Mouse (Mus musculus): Measurements from ENCODE around the gene Sar1b. TPM values are rescaled to one million over a fixed set of nuclear protein-coding genes. Genes with fewer than 3 reads are reported as not detected.
"Not testable (repeated sequence)": the region's sequence is repeated elsewhere in the genome, so short reads cannot be mapped to it uniquely, and the experiment has no call there.

Gene Sar1b
- polyA plus RNA-seq, 1 experiment from 2014 or later, result 250 TPM

- Histone ChIP-seq H3K4me3 (ENCODE audit: low read depth, low read length) (peak overlapping the region; percentile 95), H3K9me3 (ENCODE audit: control insufficient read depth, low read length) (no peaks in the 10 kb centered on the region), H3K27me3 (ENCODE audit: control insufficient read depth, insufficient read depth, low read length) (no peaks in the 10 kb centered on the region), H3K4me1 (ENCODE audit: control insufficient read depth, insufficient read depth, low read length) (peaks cover 18% of the 10 kb centered on the region), H3K4me2 (ENCODE audit: low read depth, low read length) (peak overlapping the region; percentile 93), H3K27ac (ENCODE audit: low read depth, low read length) (peak overlapping the region; percentile 77), H3K9ac (replicated peaks; ENCODE audit: low read depth, low read length) (peak overlapping the region; percentile 95), H3K36me3 (ENCODE audit: control insufficient read depth, insufficient read depth, low read length) (no peaks in the 10 kb centered on the region)
- under 1% methylated on average over 46 of the region's 46 CpGs for WGBS
- peak; percentile 79 for ATAC-seq (ENCODE audit: low read depth)
Observed at GRCm38 (mm10) chr11:51755621-51756311, 7.7 kb upstream of the Sar1b start.

- Histone ChIP-seq H3K36me3 (ENCODE audit: control insufficient read depth, insufficient read depth, low read length) (no peaks in the 10 kb centered on the region), H3K4me2 (ENCODE audit: low read depth, low read length) (peak overlapping the region; percentile 93), H3K4me1 (ENCODE audit: control insufficient read depth, insufficient read depth, low read length) (peaks cover 18% of the 10 kb centered on the region), H3K9ac (replicated peaks; ENCODE audit: low read depth, low read length) (peak overlapping the region; percentile 95), H3K27ac (ENCODE audit: low read depth, low read length) (peak overlapping the region; percentile 77), H3K27me3 (ENCODE audit: control insufficient read depth, insufficient read depth, low read length) (no peaks in the 10 kb centered on the region), H3K9me3 (ENCODE audit: control insufficient read depth, low read length) (no peaks in the 10 kb centered on the region), H3K4me3 (ENCODE audit: low read depth, low read length) (peak overlapping the region; percentile 95)
- peak; percentile 97 for ATAC-seq (ENCODE audit: low read depth)
- 0% methylated on average over 34 of the region's 41 CpGs for WGBS
Observed at GRCm38 (mm10) chr11:51756352-51756771, 7.1 kb upstream of the Sar1b start.

DNA sequence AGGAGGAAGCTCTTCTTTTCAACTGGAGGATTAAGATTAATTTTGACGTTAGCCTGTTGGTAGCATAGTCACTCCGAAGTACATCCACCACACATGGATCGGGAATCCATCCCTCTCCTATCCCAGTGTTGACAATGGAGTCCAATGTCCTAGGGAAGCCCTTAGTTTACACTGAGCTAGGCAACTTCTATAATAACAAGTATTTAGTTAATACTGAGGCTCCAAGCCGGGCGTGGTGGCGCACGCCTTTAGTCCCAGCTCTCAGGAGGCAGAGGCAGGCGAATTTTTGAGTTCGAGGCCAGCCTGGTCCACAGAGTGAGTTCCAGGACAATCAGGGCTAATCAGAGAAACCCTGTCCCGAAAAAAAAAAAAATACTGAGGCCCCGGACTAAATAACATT is 6.5 kb upstream of the Sar1b start:
- H3K27me3 ChIP-seq (ENCODE audit: control insufficient read depth, insufficient read depth, low read length), result no peaks in the 10 kb centered on the region
- no peak for ATAC-seq (ENCODE audit: low read depth)
- peak overlapping the region; percentile 95 for H3K4me3 ChIP-seq (ENCODE audit: low read depth, low read length)
- H3K36me3 ChIP-seq (ENCODE audit: control insufficient read depth, insufficient read depth, low read length), result no peaks in the 10 kb centered on the region
- peak overlapping the region; percentile 77; the same call in 1 of the 2 replicates for H3K27ac ChIP-seq (ENCODE audit: low read depth, low read length)
- H3K9ac ChIP-seq (replicated peaks; ENCODE audit: low read depth, low read length), result peak overlapping the region; percentile 95
- peak overlapping the region; percentile 93 for H3K4me2 ChIP-seq (ENCODE audit: low read depth, low read length)
- H3K4me1 ChIP-seq (ENCODE audit: control insufficient read depth, insufficient read depth, low read length), result peaks cover 18% of the 10 kb centered on the region
- WGBS, result 77% methylated on average over 11 of the region's 11 CpGs
- no peaks in the 10 kb centered on the region for H3K9me3 ChIP-seq (ENCODE audit: control insufficient read depth, low read length)

- 96% methylated on average over 5 of the region's 5 CpGs for WGBS
- no peaks in the 10 kb centered on the region for H3K9me3 ChIP-seq (ENCODE audit: control insufficient read depth, low read length)
- no peaks in the 10 kb centered on the region for H3K27me3 ChIP-seq (ENCODE audit: control insufficient read depth, insufficient read depth, low read length)
- H3K4me2 ChIP-seq (ENCODE audit: low read depth, low read length), result no peak overlapping the region
- no peak overlapping the region for H3K9ac ChIP-seq (replicated peaks; ENCODE audit: low read depth, low read length)
- no peak for ATAC-seq (ENCODE audit: low read depth)
- no peaks in the 10 kb centered on the region for H3K36me3 ChIP-seq (ENCODE audit: control insufficient read depth, insufficient read depth, low read length)
- no peak overlapping the region for H3K4me3 ChIP-seq (ENCODE audit: low read depth, low read length)
- peaks cover 18% of the 10 kb centered on the region for H3K4me1 ChIP-seq (ENCODE audit: control insufficient read depth, insufficient read depth, low read length)
- no peak overlapping the region for H3K27ac ChIP-seq (ENCODE audit: low read depth, low read length)
Observed at GRCm38 (mm10) chr11:51757625-51758024, 5.9 kb upstream of the Sar1b start.

DNA sequence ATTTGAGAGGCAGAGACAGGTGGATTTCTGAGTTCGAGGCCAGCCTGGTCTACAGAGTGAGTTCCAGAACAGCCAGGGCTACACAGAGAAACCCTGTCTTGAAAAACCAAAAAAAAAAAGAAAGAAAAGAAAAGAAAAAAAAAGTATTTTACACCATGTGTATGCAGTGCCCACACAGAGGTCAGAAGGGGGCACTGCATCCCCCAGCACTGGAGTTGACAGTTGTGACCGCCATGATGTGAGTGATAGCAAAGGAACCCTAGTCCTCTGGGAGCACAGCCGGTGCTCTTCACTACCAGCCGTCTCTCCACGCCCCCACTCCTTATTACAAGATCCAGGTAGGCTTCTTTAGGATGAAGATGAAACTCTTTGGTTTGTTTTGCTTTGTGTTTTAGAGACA is 5.3 kb upstream of the Sar1b start:
- not testable (repeated sequence) for ATAC-seq (ENCODE audit: low read depth); H3K9me3 ChIP-seq (ENCODE audit: control insufficient read depth, low read length); H3K36me3 ChIP-seq (ENCODE audit: control insufficient read depth, insufficient read depth, low read length); H3K9ac ChIP-seq (replicated peaks; ENCODE audit: low read depth, low read length); H3K4me3 ChIP-seq (ENCODE audit: low read depth, low read length); H3K4me2 ChIP-seq (ENCODE audit: low read depth, low read length); H3K27ac ChIP-seq (ENCODE audit: low read depth, low read length); H3K27me3 ChIP-seq (ENCODE audit: control insufficient read depth, insufficient read depth, low read length)
- peaks cover 21% of the 10 kb centered on the region for H3K4me1 ChIP-seq (ENCODE audit: control insufficient read depth, insufficient read depth, low read length)
- 94% methylated on average over 5 of the region's 5 CpGs for WGBS

DNA sequence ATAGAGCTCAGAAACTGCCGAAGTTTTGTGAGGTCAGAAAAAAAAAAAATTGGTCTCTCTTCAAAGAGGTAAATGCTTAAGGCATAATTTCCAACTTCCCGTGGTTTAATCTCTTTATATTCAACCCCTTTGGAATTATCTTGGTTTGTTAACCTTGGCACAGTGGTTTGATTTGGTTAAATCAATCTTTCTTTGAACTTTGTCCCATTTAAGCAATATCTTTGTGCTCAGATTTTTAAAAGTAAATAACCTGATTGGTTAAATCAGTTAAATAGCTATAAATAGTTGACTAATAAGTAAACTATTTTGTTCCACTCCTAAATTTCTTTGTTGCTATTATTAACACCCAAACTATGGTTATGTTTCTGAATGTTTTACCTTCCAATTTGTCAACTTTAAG is 4.2 kb upstream of the Sar1b start:
- Histone ChIP-seq H3K9ac (replicated peaks; ENCODE audit: low read depth, low read length) (no peak overlapping the region), H3K27ac (ENCODE audit: low read depth, low read length) (no peak overlapping the region), H3K27me3 (ENCODE audit: control insufficient read depth, insufficient read depth, low read length) (no peaks in the 10 kb centered on the region), H3K4me1 (ENCODE audit: control insufficient read depth, insufficient read depth, low read length) (peaks cover 23% of the 10 kb centered on the region), H3K4me2 (ENCODE audit: low read depth, low read length) (no peak overlapping the region), H3K9me3 (ENCODE audit: control insufficient read depth, low read length) (no peaks in the 10 kb centered on the region), H3K4me3 (ENCODE audit: low read depth, low read length) (no peak overlapping the region), H3K36me3 (ENCODE audit: control insufficient read depth, insufficient read depth, low read length) (no peaks in the 10 kb centered on the region)
- WGBS, result 89% methylated on average over 2 of the region's 2 CpGs
- ATAC-seq (ENCODE audit: low read depth), result no peak

GRCm38 (mm10) chr11:51759941-51760657 is 3.4 kb upstream of the Sar1b start:
- Histone ChIP-seq H3K4me1 (ENCODE audit: control insufficient read depth, insufficient read depth, low read length) (peaks cover 20% of the 10 kb centered on the region; the same call in 1 of the 2 replicates), H3K9ac (replicated peaks; ENCODE audit: low read depth, low read length) (no peak overlapping the region), H3K4me2 (ENCODE audit: low read depth, low read length) (no peak overlapping the region), H3K27ac (ENCODE audit: low read depth, low read length) (no peak overlapping the region), H3K36me3 (ENCODE audit: control insufficient read depth, insufficient read depth, low read length) (no peaks in the 10 kb centered on the region), H3K27me3 (ENCODE audit: control insufficient read depth, insufficient read depth, low read length) (no peaks in the 10 kb centered on the region), H3K9me3 (ENCODE audit: control insufficient read depth, low read length) (no peaks in the 10 kb centered on the region), H3K4me3 (ENCODE audit: low read depth, low read length) (no peak overlapping the region)
- 90% methylated on average over 6 of the region's 6 CpGs for WGBS
- no peak for ATAC-seq (ENCODE audit: low read depth)

- no peaks in the 10 kb centered on the region for H3K27me3 ChIP-seq (ENCODE audit: control insufficient read depth, insufficient read depth, low read length)
- no peak overlapping the region for H3K27ac ChIP-seq (ENCODE audit: low read depth, low read length)
- H3K36me3 ChIP-seq (ENCODE audit: control insufficient read depth, insufficient read depth, low read length), result no peaks in the 10 kb centered on the region
- no peak overlapping the region for H3K4me2 ChIP-seq (ENCODE audit: low read depth, low read length)
- 85% methylated on average over 5 of the region's 5 CpGs for WGBS
- H3K4me1 ChIP-seq (ENCODE audit: control insufficient read depth, insufficient read depth, low read length), result peaks cover 16% of the 10 kb centered on the region; the same call in 1 of the 2 replicates
- ATAC-seq (ENCODE audit: low read depth), result no peak
- no peak overlapping the region for H3K9ac ChIP-seq (replicated peaks; ENCODE audit: low read depth, low read length)
- H3K4me3 ChIP-seq (ENCODE audit: low read depth, low read length), result no peak overlapping the region
- H3K9me3 ChIP-seq (ENCODE audit: control insufficient read depth, low read length), result no peaks in the 10 kb centered on the region
Observed at GRCm38 (mm10) chr11:51761241-51761640, 2.2 kb upstream of the Sar1b start.

- H3K36me3 ChIP-seq (ENCODE audit: control insufficient read depth, insufficient read depth, low read length), result no peaks in the 10 kb centered on the region
- no peak overlapping the region for H3K27ac ChIP-seq (ENCODE audit: low read depth, low read length)
- peak overlapping the region; percentile 76 for H3K4me3 ChIP-seq (ENCODE audit: low read depth, low read length)
- no peaks in the 10 kb centered on the region for H3K27me3 ChIP-seq (ENCODE audit: control insufficient read depth, insufficient read depth, low read length)
- H3K9ac ChIP-seq (replicated peaks; ENCODE audit: low read depth, low read length), result peak overlapping the region; percentile 73
- ATAC-seq (ENCODE audit: low read depth), result no peak
- peaks cover 12% of the 10 kb centered on the region; the same call in 1 of the 2 replicates for H3K4me1 ChIP-seq (ENCODE audit: control insufficient read depth, insufficient read depth, low read length)
- H3K4me2 ChIP-seq (ENCODE audit: low read depth, low read length), result peak overlapping the region; percentile 92
- no peaks in the 10 kb centered on the region for H3K9me3 ChIP-seq (ENCODE audit: control insufficient read depth, low read length)
- 6% methylated on average over 13 of the region's 13 CpGs for WGBS
Observed at GRCm38 (mm10) chr11:51763955-51764354, 468 bp downstream of the Sar1b start.
